Mouse (Mus musculus): ENCODE measurements around the gene Rbbp8nl.
A peak's percentile ranks its signal among the peaks of the same experiment; 100 is the strongest.
"Not testable (repeated sequence)": the region's sequence is repeated elsewhere in the genome, so short reads cannot be mapped to it uniquely, and the experiment has no call there.

Gene Rbbp8nl

GRCm38 (mm10) chr2:180288966-180289365 lies 713 bp downstream of the Rbbp8nl start:
- no peak for DNase-seq (ENCODE audit: low read depth in 1 of 2, low spot score in 2 of 2)

GRCm38 (mm10) chr2:180279321-180279720 lies 10.4 kb downstream of the Rbbp8nl start:
- DNase-seq (ENCODE audit: low read depth in 1 of 2, low spot score in 2 of 2) = no peak

GRCm38 (mm10) chr2:180277773-180278320 lies 11.8 kb downstream of the Rbbp8nl start:
- no peak for DNase-seq (ENCODE audit: low read depth in 1 of 2, low spot score in 2 of 2)

GRCm38 (mm10) chr2:180276851-180277259 lies 12.8 kb downstream of the Rbbp8nl start:
- peak; percentile 39 to 46 for DNase-seq (ENCODE audit: low read depth in 1 of 2, low spot score in 2 of 2)

- DNase-seq (ENCODE audit: low read depth in 1 of 2, low spot score in 2 of 2) = no peak
Measured at GRCm38 (mm10) chr2:180276385-180276784, 13.3 kb downstream of the Rbbp8nl start.

GRCm38 (mm10) chr2:180275836-180276235 lies 13.8 kb downstream of the Rbbp8nl start:
- DNase-seq (ENCODE audit: low read depth in 1 of 2, low spot score in 2 of 2) = peak; percentile 32 to 59

GRCm38 (mm10) chr2:180274523-180274922 lies 15.2 kb downstream of the Rbbp8nl start:
- DNase-seq (ENCODE audit: low read depth in 1 of 2, low spot score in 2 of 2) = no peak

- peak; percentile 83 to 85 for DNase-seq (ENCODE audit: low read depth in 1 of 2, low spot score in 2 of 2)
Measured at GRCm38 (mm10) chr2:180273394-180274244, 16.1 kb downstream of the Rbbp8nl start, which contains the start of gene Cables2. Gene Cables2, minus strand, starts transcription at chr2:180273496.

- peak in 1 of 2 experiments; percentile 35 for DNase-seq (ENCODE audit: low read depth in 1 of 2, low spot score in 2 of 2)
Measured at GRCm38 (mm10) chr2:180272884-180273321, 16.8 kb downstream of the Rbbp8nl start.

GRCm38 (mm10) chr2:180271804-180272395 lies 17.8 kb downstream of the Rbbp8nl start:
- DNase-seq (ENCODE audit: low read depth in 1 of 2, low spot score in 2 of 2) = no peak

- DNase-seq (ENCODE audit: low read depth in 1 of 2, low spot score in 2 of 2) = no peak
Measured at GRCm38 (mm10) chr2:180270537-180271255, 19.0 kb downstream of the Rbbp8nl start.

- no peak for DNase-seq (ENCODE audit: low read depth in 1 of 2, low spot score in 2 of 2)
Measured at GRCm38 (mm10) chr2:180269329-180269728, 20.4 kb downstream of the Rbbp8nl start.

- no peak for DNase-seq (ENCODE audit: low read depth in 1 of 2, low spot score in 2 of 2)
Measured at GRCm38 (mm10) chr2:180267955-180268354, 21.7 kb downstream of the Rbbp8nl start.

GRCm38 (mm10) chr2:180262891-180263290 lies 26.8 kb downstream of the Rbbp8nl start:
- no peak for DNase-seq (ENCODE audit: low read depth in 1 of 2, low spot score in 2 of 2)

- DNase-seq (ENCODE audit: low read depth in 1 of 2, low spot score in 2 of 2) = no peak
Measured at GRCm38 (mm10) chr2:180262441-180262840, 27.2 kb downstream of the Rbbp8nl start.

- DNase-seq (ENCODE audit: low read depth in 1 of 2, low spot score in 2 of 2) = no peak
Measured at GRCm38 (mm10) chr2:180261901-180262300, 27.8 kb downstream of the Rbbp8nl start.

- no peak for DNase-seq (ENCODE audit: low read depth in 1 of 2, low spot score in 2 of 2)
Measured at GRCm38 (mm10) chr2:180260610-180261480, 28.8 kb downstream of the Rbbp8nl start.

GRCm38 (mm10) chr2:180259826-180260609 lies 29.7 kb downstream of the Rbbp8nl start:
- DNase-seq (ENCODE audit: low read depth in 1 of 2, low spot score in 2 of 2) = not testable (repeated sequence)

GRCm38 (mm10) chr2:180258951-180259484 lies 30.7 kb downstream of the Rbbp8nl start:
- DNase-seq (ENCODE audit: low read depth in 1 of 2, low spot score in 2 of 2) = not testable (repeated sequence)
